Mouse (Mus musculus) ES-E14 (cell line): ENCODE data around the gene Spon1. TPM values are rescaled to one million over a fixed set of nuclear protein-coding genes. Genes with fewer than 3 reads are reported as not detected.

Experiments used
- DNase-seq: peaks from one replicate; pipeline ENCODE4 v3.0.0-alpha.2; 2013; ENCODE audit warnings: low read depth, low spot score
- H3K27ac ChIP-seq: 2 replicates; pipeline ENCODE4 v1.5.1; 2012; ENCODE audit warnings: low read depth, mild to moderate bottlenecking, low read length, moderate library complexity, mixed read lengths; ENCODE audit not compliant: poor library complexity, insufficient read depth, severe bottlenecking
- H3K36me3 ChIP-seq: 2 replicates; pipeline ENCODE4 v1.6.1; 2012; ENCODE audit warnings: mild to moderate bottlenecking, low read length, moderate library complexity, mixed read lengths; ENCODE audit not compliant: control insufficient read depth, poor library complexity, insufficient read depth, severe bottlenecking
- H3K4me1 ChIP-seq, 2 experiments: fragments of 150-350 bp in 1 of 2; sonication (generic) in 1 of 2; 2 replicates each; pipeline ENCODE4 v1.6.1; 2012; ENCODE audit warnings: low read length in 2 of 2, mild to moderate bottlenecking in 1 of 2, mixed read lengths in 1 of 2; ENCODE audit not compliant: control insufficient read depth in 2 of 2, insufficient read depth in 2 of 2, poor library complexity in 1 of 2
- H3K4me3 ChIP-seq, 2 experiments: fragments of 150-350 bp in 1 of 2; sonication (generic) in 1 of 2; 2 replicates each; pipeline ENCODE4 v1.5.1; 2012; ENCODE audit warnings: low read length in 2 of 2, low read depth in 1 of 2, mild to moderate bottlenecking in 1 of 2, mixed read lengths in 1 of 2; ENCODE audit not compliant: insufficient read depth in 1 of 2, poor library complexity in 1 of 2, severe bottlenecking in 1 of 2
- H3K9ac ChIP-seq: 2 replicates; pipeline ENCODE4 v1.6.1; 2012; ENCODE audit warnings: low read depth, mild to moderate bottlenecking, low read length, mixed read lengths; ENCODE audit not compliant: poor library complexity, insufficient read depth, severe bottlenecking
- H3K9me3 ChIP-seq: fragments of 150-350 bp; sonication (generic); 2 replicates; pipeline ENCODE4 v1.6.1; 2012; ENCODE audit warnings: low read depth, mild to moderate bottlenecking, low read length; ENCODE audit not compliant: control insufficient read depth, insufficient read depth
- CHD2 ChIP-seq: IDR thresholded peaks from 2 replicates; pipeline ENCODE4 v1.6.1; 2014; ENCODE audit warnings: mild to moderate bottlenecking, low read depth, low read length, inconsistent platforms
- HCFC1 ChIP-seq: IDR thresholded peaks from 2 replicates; pipeline ENCODE4 v1.6.1; 2012; ENCODE audit warnings: low read length, inconsistent platforms, borderline replicate concordance; ENCODE audit not compliant: insufficient read depth
- MAFK ChIP-seq: IDR thresholded peaks from 2 replicates; pipeline ENCODE4 v1.6.1; 2014; ENCODE audit warnings: mild to moderate bottlenecking, low read depth, low read length, inconsistent platforms; ENCODE audit not compliant: insufficient read depth
- ZC3H11A ChIP-seq: IDR thresholded peaks from 2 replicates; pipeline ENCODE4 v1.6.1; 2012; ENCODE audit warnings: low read depth, mild to moderate bottlenecking, inconsistent platforms, low read length, borderline replicate concordance
- ZNF384 ChIP-seq: IDR thresholded peaks from 2 replicates; pipeline ENCODE4 v1.6.1; 2012; ENCODE audit warnings: low read depth, low read length, inconsistent platforms
- in situ Hi-C, 2 experiments: fragments of 600-800 bp; cut with MboI; formaldehyde crosslinking; loops; one replicate each; pipeline ENCODE4 v1.15.1; 2025; ENCODE audit warnings: low sequenced_read_pairs in 2 of 2, inconsistent platforms in 1 of 2; ENCODE audit not compliant: unreplicated experiment in 2 of 2
- total RNA-seq: library from RNA; depleted of rRNA; stranded (reverse); fragments of 300-350 nt; gene quantifications from 2 replicates; pipeline ENCODE4 v1.2.3, GENCODE M21; 2012

Gene Spon1
- total RNA-seq, 1 experiment, result 0.13 TPM

DNA sequence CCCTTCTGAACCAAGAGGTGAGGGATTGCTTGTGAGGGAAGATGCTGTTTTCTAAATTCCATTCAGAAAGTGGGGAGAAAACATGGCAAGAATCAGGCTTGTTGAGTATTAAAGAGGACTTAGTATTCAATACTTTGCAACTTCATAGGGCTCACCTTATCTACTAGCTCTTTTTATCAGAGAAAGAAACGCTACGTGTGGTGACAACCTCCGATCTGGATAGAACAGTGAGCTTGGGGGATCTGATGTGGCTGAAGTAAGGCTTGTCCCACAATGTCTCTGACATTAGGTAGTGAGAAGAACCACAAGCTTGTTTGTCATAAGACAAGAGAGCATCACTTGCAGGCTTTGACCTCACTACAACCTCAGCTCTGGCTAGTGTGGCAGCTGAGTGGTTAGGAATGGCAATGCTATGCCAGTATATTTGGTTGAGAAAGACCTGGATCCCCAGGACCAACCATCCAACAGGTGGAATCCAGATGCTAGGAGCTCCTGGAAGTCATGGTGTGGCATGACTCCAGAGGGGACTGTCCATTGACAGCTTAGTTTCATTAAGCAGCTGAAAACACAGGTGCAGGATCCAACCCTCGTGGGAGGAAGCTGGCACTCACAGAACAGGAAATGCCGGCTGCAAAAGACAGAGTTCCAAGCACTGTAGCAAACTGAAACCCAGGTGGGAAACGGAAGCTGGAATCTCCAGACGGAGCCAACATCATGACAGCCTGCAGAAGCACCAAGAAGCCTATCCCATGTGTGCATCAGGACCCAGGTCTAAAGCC is 81.4 kb downstream of the Spon1 start:
- no peak overlapping the region for H3K27ac ChIP-seq
- TF ChIP-seq HCFC1 (no peak), ZNF384 (no peak), ZC3H11A (no peak), MAFK (no peak), CHD2 (no peak)
- H3K4me1 ChIP-seq, result no peaks in the 10 kb centered on the region; a peak in 1 of 4 replicates
- H3K36me3 ChIP-seq, result no peaks in the 10 kb centered on the region
- in situ Hi-C loops, result no loop called here
- H3K4me3 ChIP-seq, result no peak overlapping the region
- no peak overlapping the region for H3K9ac ChIP-seq
- no peaks in the 10 kb centered on the region for H3K9me3 ChIP-seq
- no peak for DNase-seq

GRCm38 (mm10) chr7:113850389-113850788 is 84.6 kb downstream of the Spon1 start:
- Histone ChIP-seq H3K9me3 (no peaks in the 10 kb centered on the region), H3K4me3 (no peak overlapping the region), H3K4me1 (no peaks in the 10 kb centered on the region; a peak in 1 of 4 replicates), H3K27ac (no peak overlapping the region), H3K36me3 (no peaks in the 10 kb centered on the region), H3K9ac (no peak overlapping the region)
- no peak for DNase-seq
- in situ Hi-C loops, result no loop called here
- TF ChIP-seq ZNF384 (no peak), ZC3H11A (no peak), CHD2 (no peak), HCFC1 (no peak), MAFK (no peak)

- H3K27ac ChIP-seq, result no peak overlapping the region
- in situ Hi-C loops, result no loop called here
- H3K4me3 ChIP-seq, result no peak overlapping the region
- no peaks in the 10 kb centered on the region for H3K9me3 ChIP-seq
- H3K36me3 ChIP-seq, result no peaks in the 10 kb centered on the region
- H3K4me1 ChIP-seq, result no peaks in the 10 kb centered on the region
- DNase-seq, result no peak
- no peak overlapping the region for H3K9ac ChIP-seq
- TF ChIP-seq ZNF384 (no peak), CHD2 (no peak), ZC3H11A (no peak), MAFK (no peak), HCFC1 (no peak)
These were observed 89.6 kb downstream of the Spon1 start for GRCm38 (mm10) chr7:113855396-113855795.

- H3K4me3 ChIP-seq, result no peak overlapping the region
- H3K9ac ChIP-seq, result no peak overlapping the region
- H3K36me3 ChIP-seq, result no peaks in the 10 kb centered on the region
- H3K4me1 ChIP-seq, result no peaks in the 10 kb centered on the region
- no peak for DNase-seq
- in situ Hi-C loops, result no loop called here
- no peak for TF ChIP-seq MAFK
- TF ChIP-seq ZC3H11A, result no peak
- no peak for TF ChIP-seq HCFC1
- TF ChIP-seq CHD2, result no peak
- no peak for TF ChIP-seq ZNF384
- no peak overlapping the region for H3K27ac ChIP-seq
- no peaks in the 10 kb centered on the region for H3K9me3 ChIP-seq
These were observed 90.3 kb downstream of the Spon1 start for GRCm38 (mm10) chr7:113856067-113856466.

GRCm38 (mm10) chr7:113859480-113859881 is 93.7 kb downstream of the Spon1 start:
- TF ChIP-seq ZC3H11A (no peak), MAFK (no peak), ZNF384 (no peak), HCFC1 (no peak), CHD2 (no peak)
- no peak for DNase-seq
- Histone ChIP-seq H3K9me3 (no peaks in the 10 kb centered on the region), H3K27ac (no peak overlapping the region), H3K9ac (no peak overlapping the region), H3K4me3 (no peak overlapping the region), H3K4me1 (no peaks in the 10 kb centered on the region), H3K36me3 (no peaks in the 10 kb centered on the region)
- in situ Hi-C loops, result no loop called here
